Mouse (Mus musculus): ENCODE data around the gene Inafm1. TPM values are rescaled to one million over a fixed set of nuclear protein-coding genes. Genes with fewer than 3 reads are reported as not detected.
"Not testable (repeated sequence)": the region's sequence is repeated elsewhere in the genome, so short reads cannot be mapped to it uniquely, and the experiment has no call there.

Inafm1 gene
- total and polyA plus RNA-seq, 3 experiments: 4.1 to 92.0 (median 18.8) TPM

DNA sequence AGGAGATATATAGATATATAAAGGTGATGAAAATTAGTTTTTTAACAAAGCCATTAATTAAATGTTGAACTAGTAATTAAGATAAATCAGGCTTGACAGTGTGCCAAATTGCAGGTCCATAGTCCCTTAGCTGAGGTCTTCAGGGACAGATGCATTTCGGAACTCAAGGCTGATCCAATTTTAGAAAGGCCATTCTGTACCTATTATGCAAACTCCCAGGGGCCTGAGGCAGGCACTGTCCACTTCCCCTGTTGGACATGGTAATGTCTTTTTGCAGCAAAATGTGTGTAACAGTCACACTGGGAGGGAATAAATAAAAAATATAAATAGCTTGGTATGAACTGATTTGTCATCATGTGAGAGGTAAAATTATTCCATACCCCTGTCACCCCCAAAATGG is 2.3 kb downstream of the Inafm1 start:
- DNase-seq (ENCODE audit: low spot score): no peak
- no peak for ATAC-seq (ENCODE audit: extremely low read depth, insufficient number of reproducible peaks, low FRiP score, poor library complexity, severe bottlenecking)
- peaks cover 62% of the 10 kb centered on the region for H3K36me3 ChIP-seq (replicated peaks)
- H3K27me3 ChIP-seq (ENCODE audit: insufficient read depth, low read length): no peaks in the 10 kb centered on the region
- H3K9me3 ChIP-seq (replicated peaks): no peaks in the 10 kb centered on the region
- TF ChIP-seq POLR2AphosphoS5 (IDR thresholded peaks at IDR 0.05; ENCODE audit: insufficient replicate concordance, low read depth, low read length) (no peak), CTCF (IDR thresholded peaks at IDR 0.05; ENCODE audit: low read depth, low read length) (no peak), GATA2 (IDR thresholded peaks at IDR 0.05; ENCODE audit: borderline replicate concordance, low read depth, low read length) (no peak), GATA1 (IDR thresholded peaks at IDR 0.05; ENCODE audit: borderline replicate concordance, low read length) (no peak), TAL1 (conservative IDR thresholded peaks at IDR 0.05; ENCODE audit: low read depth, low read length) (no peak)
- peaks cover 50% of the 10 kb centered on the region for H3K4me1 ChIP-seq (ENCODE audit: insufficient read depth, low read depth, low read length)
- H3K4me3 ChIP-seq (ENCODE audit: low read depth, low read length): no peak overlapping the region

DNA sequence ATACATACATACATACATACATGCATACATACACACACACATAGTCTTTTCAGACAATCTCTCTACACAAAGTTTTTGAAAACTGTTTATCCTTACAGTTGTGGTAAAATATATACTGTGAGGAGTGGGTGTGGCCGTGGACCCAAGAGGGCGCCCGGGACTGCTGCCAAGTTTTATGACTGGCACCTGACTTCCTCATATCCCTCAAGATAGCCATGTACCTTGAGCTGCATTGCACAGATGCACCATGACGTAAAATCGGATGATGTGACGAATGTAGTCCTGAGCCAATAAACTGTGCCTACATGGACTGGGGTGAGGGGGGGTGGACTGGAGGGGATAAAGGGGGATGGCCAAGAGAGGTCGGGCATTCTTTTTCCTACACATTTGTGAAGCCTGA is 6.8 kb downstream of the Inafm1 start:
- not testable (repeated sequence) for ATAC-seq (ENCODE audit: extremely low read depth, insufficient number of reproducible peaks, low FRiP score, poor library complexity, severe bottlenecking); H3K9me3 ChIP-seq (replicated peaks); H3K4me3 ChIP-seq (ENCODE audit: low read depth, low read length); H3K27me3 ChIP-seq (ENCODE audit: insufficient read depth, low read length); DNase-seq (ENCODE audit: low spot score)
- H3K36me3 ChIP-seq (replicated peaks): peaks cover 32% of the 10 kb centered on the region
- H3K4me1 ChIP-seq (ENCODE audit: insufficient read depth, low read depth, low read length): peaks cover 14% of the 10 kb centered on the region

DNA sequence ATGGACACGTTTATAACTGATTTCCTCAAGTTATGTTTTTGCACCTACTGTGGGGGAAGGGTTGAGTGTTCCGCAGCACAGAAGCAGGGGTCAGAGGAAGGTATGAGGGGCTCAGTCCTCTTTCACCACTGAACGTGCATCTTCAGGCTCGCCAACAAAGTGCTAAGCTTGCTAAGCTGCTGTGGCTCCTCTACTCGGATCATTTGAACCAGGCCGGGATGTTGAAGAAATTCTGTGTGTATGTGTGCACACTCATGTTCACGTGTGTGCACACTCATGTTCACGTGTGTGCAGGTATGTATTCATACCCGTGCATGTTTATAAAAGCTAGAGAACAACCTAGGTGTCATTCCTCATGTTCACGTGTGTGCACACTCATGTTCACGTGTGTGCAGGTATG is 7.6 kb downstream of the Inafm1 start:
- Histone ChIP-seq H3K9me3 (replicated peaks) (no peaks in the 10 kb centered on the region), H3K36me3 (replicated peaks) (peaks cover 25% of the 10 kb centered on the region), H3K4me3 (ENCODE audit: low read depth, low read length) (no peak overlapping the region), H3K27me3 (ENCODE audit: insufficient read depth, low read length) (0 out of 2 replicates have a peak, but pooled peaks cover 4% of the 10 kb centered on the region), H3K4me1 (ENCODE audit: insufficient read depth, low read depth, low read length) (peaks cover 9% of the 10 kb centered on the region; the same call in 1 of the 2 replicates)
- DNase-seq (ENCODE audit: low spot score): no peak
- ATAC-seq (ENCODE audit: extremely low read depth, insufficient number of reproducible peaks, low FRiP score, poor library complexity, severe bottlenecking): no peak
- TF ChIP-seq TAL1 (conservative IDR thresholded peaks at IDR 0.05; ENCODE audit: low read depth, low read length): no peak
- no peak for TF ChIP-seq CTCF (IDR thresholded peaks at IDR 0.05; ENCODE audit: low read depth, low read length)
- TF ChIP-seq GATA2 (IDR thresholded peaks at IDR 0.05; ENCODE audit: borderline replicate concordance, low read depth, low read length): no peak

DNA sequence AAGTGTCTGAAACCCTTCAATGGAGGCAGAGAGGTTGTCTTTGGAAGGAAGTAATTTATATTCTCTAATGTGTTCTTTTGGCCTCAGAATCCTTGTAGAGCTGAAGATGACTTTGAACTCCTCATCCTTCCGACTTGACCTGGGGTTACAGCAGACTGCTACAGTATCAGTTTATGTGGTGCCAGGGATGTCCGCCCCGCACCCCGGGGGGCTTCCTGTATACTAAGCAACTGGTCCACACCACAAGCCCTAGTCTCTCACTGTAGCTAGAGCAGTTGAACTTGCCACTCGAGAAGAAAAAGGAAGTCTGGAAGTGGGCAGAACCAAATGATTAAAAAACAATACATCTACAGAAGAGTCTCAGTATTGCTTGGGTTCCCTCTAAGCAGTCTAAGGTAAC is 9.6 kb downstream of the Inafm1 start:
- ATAC-seq (ENCODE audit: extremely low read depth, insufficient number of reproducible peaks, low FRiP score, poor library complexity, severe bottlenecking): no peak
- DNase-seq (ENCODE audit: low spot score): no peak
- Histone ChIP-seq H3K9me3 (replicated peaks) (no peaks in the 10 kb centered on the region), H3K4me3 (ENCODE audit: low read depth, low read length) (no peak overlapping the region), H3K4me1 (ENCODE audit: insufficient read depth, low read depth, low read length) (0 out of 2 replicates have a peak, but pooled peaks cover 5% of the 10 kb centered on the region), H3K27me3 (ENCODE audit: insufficient read depth, low read length) (peaks cover 4% of the 10 kb centered on the region), H3K36me3 (replicated peaks) (peaks cover 13% of the 10 kb centered on the region)
- TF ChIP-seq GATA2 (IDR thresholded peaks at IDR 0.05; ENCODE audit: borderline replicate concordance, low read depth, low read length): no peak
- no peak for TF ChIP-seq CTCF (IDR thresholded peaks at IDR 0.05; ENCODE audit: low read depth, low read length)
- no peak for TF ChIP-seq TAL1 (conservative IDR thresholded peaks at IDR 0.05; ENCODE audit: low read depth, low read length)
- no peak for TF ChIP-seq POLR2AphosphoS5 (IDR thresholded peaks at IDR 0.05; ENCODE audit: insufficient replicate concordance, low read depth, low read length)
- TF ChIP-seq GATA1 (IDR thresholded peaks at IDR 0.05; ENCODE audit: borderline replicate concordance, low read length): no peak

DNA sequence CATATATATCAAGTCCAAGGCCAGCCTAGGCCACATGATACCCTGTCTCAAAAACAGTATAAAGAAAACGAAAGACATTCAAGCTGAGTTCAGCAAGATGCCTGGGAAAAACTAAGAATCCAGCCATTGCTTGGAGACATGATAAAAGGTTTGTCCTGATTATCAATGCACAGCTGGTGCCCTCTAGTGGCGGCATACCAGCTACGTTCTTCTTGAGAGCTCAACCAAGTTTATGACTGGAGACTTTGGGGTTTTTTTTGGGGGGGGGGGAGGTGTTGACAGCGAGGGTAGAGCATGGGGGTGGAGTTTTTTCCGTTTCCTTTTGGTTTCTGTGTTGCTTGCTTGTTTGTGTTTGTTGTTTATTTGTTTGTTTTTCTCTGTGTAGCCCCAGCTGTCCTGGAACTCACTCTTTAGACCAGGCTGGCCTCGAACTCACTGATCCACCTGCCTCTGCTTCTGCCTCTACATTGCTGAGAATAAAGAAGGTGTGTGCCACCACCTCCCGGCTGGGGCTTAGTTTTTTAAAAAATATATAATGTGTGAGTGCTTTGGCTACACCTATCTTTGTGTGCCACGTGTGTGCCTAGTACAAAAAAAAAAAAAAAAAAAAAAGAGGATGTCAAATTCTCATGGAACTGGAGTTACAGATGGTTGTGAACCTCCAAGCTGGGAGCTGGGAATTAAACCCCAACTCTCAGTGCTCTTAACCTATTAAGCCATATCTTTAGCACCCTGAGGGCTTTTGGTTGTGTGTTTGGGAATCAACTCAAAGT is 10.2 kb downstream of the Inafm1 start:
- Histone ChIP-seq H3K9me3 (replicated peaks) (no peaks in the 10 kb centered on the region), H3K36me3 (replicated peaks) (peaks cover 6% of the 10 kb centered on the region), H3K4me1 (ENCODE audit: insufficient read depth, low read depth, low read length) (0 out of 2 replicates have a peak, but pooled peaks cover 5% of the 10 kb centered on the region), H3K4me3 (ENCODE audit: low read depth, low read length) (no peak overlapping the region), H3K27me3 (ENCODE audit: insufficient read depth, low read length) (peaks cover 4% of the 10 kb centered on the region)
- ATAC-seq (ENCODE audit: extremely low read depth, insufficient number of reproducible peaks, low FRiP score, poor library complexity, severe bottlenecking) (no peak), DNase-seq (ENCODE audit: low spot score) (peak; percentile 48)
- TF ChIP-seq CTCF (IDR thresholded peaks at IDR 0.05; ENCODE audit: low read depth, low read length) (peak; percentile 60; the same call in 1 of the 2 replicates), GATA1 (IDR thresholded peaks at IDR 0.05; ENCODE audit: borderline replicate concordance, low read length) (no peak), TAL1 (conservative IDR thresholded peaks at IDR 0.05; ENCODE audit: low read depth, low read length) (no peak), POLR2AphosphoS5 (IDR thresholded peaks at IDR 0.05; ENCODE audit: insufficient replicate concordance, low read depth, low read length) (no peak)

DNA sequence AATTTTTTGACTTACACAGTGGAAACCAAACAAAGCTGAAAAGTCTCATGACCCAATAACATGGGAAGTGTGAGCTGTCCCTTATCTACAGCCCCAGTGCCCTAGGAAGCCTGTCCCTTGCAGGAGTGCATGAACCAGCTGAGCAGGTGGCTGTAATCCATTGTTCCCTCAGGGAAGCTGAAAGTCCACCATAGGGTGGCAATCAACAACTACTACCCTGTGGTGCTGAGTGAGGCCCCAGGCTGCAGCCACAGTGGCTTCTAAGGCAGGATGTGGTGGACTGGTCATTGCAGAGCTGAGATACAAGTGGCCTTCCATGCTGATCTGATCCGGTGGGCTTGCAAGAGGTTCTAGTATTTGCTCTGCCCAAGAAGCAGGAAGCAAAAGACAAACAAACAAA is 12.3 kb downstream of the Inafm1 start:
- Histone ChIP-seq H3K36me3 (replicated peaks) (peaks cover under 1% of the 10 kb centered on the region), H3K9me3 (replicated peaks) (no peaks in the 10 kb centered on the region), H3K4me1 (ENCODE audit: insufficient read depth, low read depth, low read length) (0 out of 2 replicates have a peak, but pooled peaks cover 5% of the 10 kb centered on the region), H3K4me3 (ENCODE audit: low read depth, low read length) (no peak overlapping the region), H3K27me3 (ENCODE audit: insufficient read depth, low read length) (peaks cover 9% of the 10 kb centered on the region)
- no peak for DNase-seq (ENCODE audit: low spot score)
- no peak for ATAC-seq (ENCODE audit: extremely low read depth, insufficient number of reproducible peaks, low FRiP score, poor library complexity, severe bottlenecking)
- TF ChIP-seq TAL1 (conservative IDR thresholded peaks at IDR 0.05; ENCODE audit: low read depth, low read length) (no peak), GATA2 (IDR thresholded peaks at IDR 0.05; ENCODE audit: borderline replicate concordance, low read depth, low read length) (no peak), GATA1 (IDR thresholded peaks at IDR 0.05; ENCODE audit: borderline replicate concordance, low read length) (no peak), CTCF (IDR thresholded peaks at IDR 0.05; ENCODE audit: low read depth, low read length) (no peak), POLR2AphosphoS5 (IDR thresholded peaks at IDR 0.05; ENCODE audit: insufficient replicate concordance, low read depth, low read length) (no peak)

Data from G1E (cell line).